Mouse (Mus musculus): ENCODE measurements around the gene Iqsec3.

The Iqsec3 gene

DNA sequence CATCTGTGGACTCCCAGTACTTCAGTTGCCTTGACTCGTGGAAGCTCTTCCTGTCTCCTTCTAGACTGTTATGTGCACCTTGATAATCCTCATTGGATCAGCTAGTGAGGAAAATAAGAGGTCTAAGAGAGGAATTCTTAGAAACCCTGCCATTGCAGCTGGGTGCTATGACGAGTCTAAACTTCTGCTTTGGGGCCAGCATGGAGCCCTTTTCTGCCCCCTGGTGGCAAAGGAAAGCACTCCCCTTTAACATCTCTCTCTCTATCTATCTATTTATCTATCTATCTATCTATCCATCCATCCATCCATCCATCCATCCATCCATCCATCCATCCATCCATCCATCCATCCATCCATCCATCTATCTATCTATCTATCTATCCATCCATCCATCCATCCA is 106.9 kb downstream of the Iqsec3 start:
- DNase-seq (ENCODE audit: low spot score in 2 of 2), result peak in 1 of 2 experiments; percentile 8

DNA sequence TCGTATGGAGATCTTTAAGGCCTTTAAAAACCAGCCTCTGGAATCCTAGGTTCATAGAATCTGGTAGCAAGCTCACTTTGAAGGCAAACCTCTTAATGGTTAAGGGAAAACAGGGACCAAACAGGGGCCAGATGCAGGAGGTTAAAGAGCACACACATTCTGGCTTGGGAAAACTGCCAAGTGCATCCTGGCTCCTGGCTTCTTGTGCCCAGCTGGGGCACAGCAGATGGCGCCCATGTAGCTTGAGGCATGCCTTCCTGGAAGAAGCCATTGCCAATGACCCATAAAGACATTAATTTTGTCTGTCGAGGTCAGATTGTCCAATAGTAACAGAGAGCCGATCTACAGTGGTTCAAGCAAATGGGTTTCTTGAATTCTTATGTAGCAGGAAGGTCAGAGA is 109.5 kb downstream of the Iqsec3 start:
- no peak for DNase-seq (ENCODE audit: low spot score in 2 of 2)

DNA sequence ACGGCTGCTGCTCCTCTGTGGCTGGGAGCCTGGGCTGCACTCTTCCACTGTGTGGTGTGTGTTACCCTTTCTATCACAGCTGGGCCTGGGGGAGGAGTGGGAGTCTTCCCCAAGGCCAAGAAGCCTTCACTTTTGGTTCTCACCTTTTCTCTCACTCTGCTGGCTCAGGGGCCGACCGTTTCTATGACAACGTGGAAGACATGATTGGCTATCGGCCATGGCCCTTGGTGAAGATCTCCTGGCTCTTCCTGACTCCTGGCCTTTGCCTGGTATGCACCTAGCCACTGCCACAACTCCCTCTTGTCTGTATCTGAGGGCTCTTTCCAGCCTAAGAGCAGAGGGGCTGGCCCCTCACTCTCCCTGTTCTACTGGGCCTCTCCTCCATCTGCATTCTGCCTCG is 110.4 kb downstream of the Iqsec3 start:
- no peak for DNase-seq (ENCODE audit: low spot score in 2 of 2)

DNA sequence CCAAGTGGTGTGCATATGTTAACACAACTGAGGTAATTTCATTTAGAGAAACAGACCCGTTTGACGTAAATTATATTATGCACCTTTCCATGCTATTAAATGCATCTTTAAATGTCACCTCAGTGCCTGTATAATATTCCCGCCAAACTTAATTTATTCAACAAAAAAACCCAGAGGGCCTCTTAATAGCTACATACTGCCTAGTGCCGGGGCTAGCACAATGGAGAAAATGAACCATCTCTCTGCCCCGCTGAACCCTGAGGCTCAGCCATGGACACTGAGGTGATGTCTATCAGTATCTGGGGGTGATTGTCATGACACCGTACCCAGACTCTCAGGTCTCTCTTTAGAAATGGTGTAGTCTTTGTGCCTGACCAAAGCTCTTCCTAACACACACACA is 116.2 kb downstream of the Iqsec3 start:
- no peak for DNase-seq (ENCODE audit: low spot score in 2 of 2)

DNA sequence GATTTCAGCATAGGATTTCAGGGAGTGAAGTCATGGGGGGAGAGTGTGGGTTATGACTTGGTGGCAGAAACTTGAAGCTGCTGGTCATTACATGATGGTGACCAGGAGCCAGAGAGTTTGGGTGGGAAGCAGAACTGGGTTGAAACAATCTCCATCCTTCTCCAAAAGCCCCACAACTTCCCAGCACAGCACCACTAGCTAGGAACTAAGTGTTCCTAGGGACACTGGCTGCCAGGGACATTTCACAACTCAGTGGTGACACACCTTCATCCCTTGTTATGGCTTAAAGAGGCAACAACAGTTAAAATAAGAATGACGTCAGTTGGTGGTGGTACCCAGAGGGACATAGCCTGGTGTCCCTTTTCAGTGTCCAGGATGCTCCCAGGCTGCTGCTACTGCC is 117.4 kb downstream of the Iqsec3 start:
- DNase-seq (ENCODE audit: low spot score in 2 of 2), result no peak

DNA sequence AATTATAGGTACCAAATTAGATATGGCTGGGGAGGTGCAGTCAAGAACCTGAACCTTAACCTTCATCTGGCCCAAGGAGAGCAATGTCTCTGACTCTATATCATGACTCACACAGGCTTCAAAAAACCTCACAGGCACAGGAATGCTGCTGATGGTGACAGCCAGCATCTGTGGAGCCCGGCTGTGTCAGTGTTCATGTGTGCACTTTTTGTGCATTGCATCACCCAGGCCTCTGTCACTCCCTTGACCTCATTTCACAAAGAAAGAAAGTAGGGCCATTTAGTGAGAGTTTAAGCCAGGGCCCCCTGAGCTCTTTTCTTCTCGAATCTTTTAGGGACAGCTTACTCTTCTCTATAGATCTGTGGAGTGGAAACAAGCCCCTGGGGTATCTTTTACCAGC is 121.2 kb downstream of the Iqsec3 start:
- no peak for DNase-seq (ENCODE audit: low spot score in 2 of 2)

DNA sequence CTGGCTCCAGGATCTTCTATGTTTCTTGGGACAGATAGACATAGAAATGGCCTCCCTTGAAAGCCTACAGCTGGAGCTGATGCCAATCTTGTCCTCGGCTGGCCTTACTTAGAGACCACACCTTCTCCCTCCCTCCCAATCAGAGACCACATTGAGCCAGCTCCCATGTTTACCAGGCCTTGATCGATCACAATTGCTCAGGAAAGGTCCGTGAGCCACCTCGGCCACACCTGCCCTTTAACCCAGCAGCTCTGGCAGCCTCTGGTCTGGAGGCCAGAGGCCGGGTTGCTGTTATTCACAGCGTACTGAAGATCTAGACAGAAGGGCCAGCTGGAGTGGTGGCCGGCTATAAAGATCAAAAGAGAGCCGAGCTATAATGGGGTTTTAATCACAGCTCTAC is 127.0 kb downstream of the Iqsec3 start:
- no peak for DNase-seq (ENCODE audit: low spot score in 2 of 2)

DNA sequence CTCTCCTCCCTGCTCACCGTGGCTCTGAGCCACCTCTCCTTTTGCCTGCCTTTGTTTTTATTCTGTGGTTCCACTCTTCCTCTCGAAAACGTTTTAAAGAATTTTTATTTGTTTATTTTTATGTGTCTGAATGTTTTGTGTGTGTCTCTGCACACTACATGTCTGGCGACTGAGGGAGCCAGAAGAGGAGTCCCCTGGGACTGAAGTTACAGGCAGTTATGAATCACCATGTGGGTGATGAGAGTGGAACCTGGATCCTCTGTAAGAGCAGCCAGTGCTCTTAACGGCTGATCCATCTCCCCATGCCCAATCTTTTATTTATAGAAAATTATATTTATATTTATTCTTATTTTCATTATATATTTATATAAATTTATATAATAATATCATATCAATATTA is 129.1 kb downstream of the Iqsec3 start:
- no peak for DNase-seq (ENCODE audit: low spot score in 2 of 2)

DNA sequence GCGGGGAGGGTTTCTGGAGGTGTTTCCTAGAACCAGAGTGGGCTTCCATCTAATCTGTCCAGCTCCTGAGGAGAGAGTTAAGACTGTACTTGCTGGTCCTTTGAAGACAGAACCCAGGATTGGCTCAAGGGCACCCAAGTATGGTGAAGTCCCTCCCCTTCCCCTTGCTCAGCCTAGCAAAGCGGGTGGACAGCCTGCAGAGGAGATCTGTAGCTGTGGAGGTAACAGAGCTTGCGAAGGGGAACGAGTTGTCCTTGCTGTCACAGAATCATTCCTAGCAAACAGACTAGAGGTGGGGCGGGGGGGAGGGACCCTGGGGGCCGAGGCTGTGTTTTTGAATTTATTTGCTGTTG is 129.7 kb downstream of the Iqsec3 start:
- DNase-seq (ENCODE audit: low spot score in 2 of 2), result no peak

DNA sequence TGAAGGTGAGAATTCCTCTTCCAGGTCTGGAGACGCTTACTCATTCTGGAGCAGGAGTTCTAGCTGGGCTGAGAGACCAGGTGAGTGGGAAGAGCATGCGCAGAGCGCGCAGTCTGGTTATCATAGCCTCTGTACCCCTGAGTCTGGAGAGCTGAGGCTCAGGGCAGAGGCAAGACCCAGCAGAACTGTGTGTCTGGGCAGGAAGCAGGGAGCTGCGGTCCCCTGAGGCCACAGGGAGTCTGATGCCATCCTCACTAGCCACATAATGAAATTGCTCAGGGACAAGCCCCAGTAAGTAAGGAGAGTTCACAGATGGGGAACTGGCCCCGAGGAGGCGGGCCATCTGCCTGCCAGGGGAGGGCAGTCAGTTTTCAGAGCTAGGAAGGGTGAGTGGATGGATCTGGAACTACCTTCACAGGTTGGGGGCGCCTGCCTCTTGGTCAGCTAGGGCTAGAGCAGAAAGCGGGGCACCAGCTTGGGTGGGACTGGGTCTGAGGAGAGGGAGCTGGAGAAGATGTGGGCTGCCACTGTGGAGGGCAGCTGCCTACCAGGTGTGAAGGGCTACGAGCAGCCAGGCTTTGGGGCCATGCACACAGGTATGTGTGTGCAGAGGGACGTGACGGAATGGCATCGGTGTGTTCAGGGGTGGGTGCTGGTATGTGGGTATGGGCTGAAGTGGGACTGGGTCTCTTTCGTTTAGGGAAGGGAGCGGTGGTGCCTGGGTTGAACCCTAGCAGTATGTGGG is 130.3 kb downstream of the Iqsec3 start, which contains the start of gene Slc6a12:
Gene Slc6a12, plus strand, starts transcription at position 51 of the 745 bp plus-strand sequence.
- DNase-seq (ENCODE audit: low spot score in 2 of 2), result peak in 1 of 2 experiments; percentile 22

DNA sequence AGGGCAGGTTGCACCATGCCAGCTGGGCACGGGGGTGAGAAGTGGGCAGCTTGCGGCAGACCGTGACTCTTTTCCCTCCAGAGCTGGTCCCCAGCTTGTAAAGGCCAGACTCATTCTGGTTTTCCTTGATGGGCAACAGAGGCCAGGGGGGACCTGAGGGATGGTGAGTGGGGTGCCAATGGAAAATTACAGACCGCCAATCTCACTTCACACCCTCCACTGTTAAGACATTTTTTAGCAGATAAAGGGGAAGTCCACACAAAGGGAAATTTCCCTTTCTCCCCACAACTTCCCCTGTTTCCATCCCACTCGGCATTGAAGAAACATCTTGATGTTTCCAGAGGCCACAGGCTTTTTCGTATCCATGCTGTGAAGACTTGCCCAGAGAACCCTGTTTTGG is 131.8 kb downstream of the Iqsec3 start:
- DNase-seq (ENCODE audit: low spot score in 2 of 2), result peak in 1 of 2 experiments; percentile 12

DNA sequence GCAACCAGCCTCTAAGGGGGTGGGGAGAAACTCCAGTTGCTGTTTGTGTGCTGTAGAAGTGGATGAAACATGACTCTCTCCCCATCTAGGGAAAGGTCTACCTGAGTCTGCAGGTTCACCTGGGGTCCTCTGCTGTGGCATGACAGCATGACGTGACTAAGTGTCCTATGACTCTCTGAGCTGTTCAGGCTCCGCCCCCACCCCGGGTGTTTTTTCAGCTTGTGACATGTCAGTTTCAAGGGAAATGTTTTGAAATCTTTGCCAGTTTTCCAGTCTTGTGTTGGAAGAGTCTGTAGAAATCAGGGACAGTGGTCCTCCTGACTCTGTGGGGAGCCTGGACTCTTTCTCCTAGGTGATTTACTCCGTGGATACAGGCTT is 135.0 kb downstream of the Iqsec3 start:
- DNase-seq (ENCODE audit: low spot score in 2 of 2), result no peak

DNA sequence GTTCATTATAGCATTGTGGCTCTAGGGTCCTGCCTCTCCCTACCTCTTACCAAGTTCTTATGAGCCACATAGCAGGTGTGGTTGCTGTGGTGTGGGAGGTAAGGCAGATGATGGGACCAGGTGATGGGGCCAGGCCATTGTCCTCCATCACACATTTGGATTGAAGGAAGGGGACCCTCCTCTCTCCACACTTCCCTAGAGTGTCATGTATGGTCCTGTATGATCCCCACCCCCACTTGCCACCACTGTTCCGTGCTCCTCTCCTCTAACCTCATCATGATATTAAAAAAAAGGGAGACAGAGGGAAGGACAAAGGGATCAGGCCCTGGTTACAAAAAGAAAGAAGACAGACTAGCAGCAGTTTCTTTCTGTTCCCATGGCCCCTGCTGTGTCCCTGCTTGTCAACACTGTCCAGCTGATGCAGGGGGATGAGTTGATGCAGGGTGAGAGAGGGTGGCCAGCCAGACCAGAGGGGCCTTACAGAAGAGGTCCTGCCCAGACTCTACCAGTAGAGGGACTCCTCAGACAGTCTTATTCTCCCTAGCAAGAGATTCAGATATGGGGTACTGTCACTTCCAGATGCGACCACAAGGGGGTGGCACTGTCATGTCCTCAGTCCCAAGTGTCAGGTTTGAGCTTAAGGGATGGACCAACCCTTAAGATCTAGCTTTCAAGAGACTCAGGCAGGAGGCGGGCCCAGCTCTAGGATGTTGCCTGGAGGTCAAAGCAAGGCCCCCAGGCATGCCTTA is 135.5 kb downstream of the Iqsec3 start:
- DNase-seq (ENCODE audit: low spot score in 2 of 2), result peak; percentile 56 to 72

DNA sequence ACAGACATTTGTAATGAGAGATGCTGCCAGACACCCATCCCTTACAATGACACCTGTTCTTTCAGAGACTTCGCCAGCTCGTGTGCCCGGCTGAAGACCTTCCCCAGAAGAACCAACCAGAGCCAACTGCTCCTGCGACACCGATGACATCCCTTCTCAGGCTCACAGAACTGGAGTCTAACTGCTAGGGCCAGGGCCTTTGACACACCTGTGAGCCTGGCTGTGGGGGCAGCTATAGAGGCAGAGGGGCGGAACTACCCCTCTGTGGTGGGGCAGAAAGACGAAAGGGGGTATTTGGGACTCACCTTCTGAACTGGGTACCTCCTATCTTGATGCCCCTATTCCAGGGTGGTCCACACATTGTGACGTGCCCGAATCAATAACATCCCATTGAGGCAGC is 136.2 kb downstream of the Iqsec3 start:
- DNase-seq (ENCODE audit: low spot score in 2 of 2), result no peak

DNA sequence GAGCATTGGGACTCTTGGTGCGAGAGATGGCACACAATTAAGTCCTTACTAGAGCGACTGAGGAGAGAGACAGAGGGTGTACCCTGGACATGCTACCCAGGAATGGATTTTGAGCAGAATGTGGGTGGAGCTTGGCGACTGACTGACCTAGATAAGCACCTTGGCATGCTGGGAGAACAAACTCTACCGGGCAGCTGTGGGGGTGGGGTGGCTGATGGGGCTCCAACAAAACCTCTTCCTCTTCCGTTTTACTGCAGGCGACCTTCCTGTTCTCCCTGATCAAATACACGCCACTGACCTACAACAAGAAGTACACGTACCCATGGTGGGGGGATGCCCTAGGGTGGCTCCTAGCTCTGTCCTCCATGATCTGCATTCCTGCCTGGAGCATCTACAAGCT is 136.9 kb downstream of the Iqsec3 start:
- peak; percentile 60 to 73 for DNase-seq (ENCODE audit: low spot score in 2 of 2)

DNA sequence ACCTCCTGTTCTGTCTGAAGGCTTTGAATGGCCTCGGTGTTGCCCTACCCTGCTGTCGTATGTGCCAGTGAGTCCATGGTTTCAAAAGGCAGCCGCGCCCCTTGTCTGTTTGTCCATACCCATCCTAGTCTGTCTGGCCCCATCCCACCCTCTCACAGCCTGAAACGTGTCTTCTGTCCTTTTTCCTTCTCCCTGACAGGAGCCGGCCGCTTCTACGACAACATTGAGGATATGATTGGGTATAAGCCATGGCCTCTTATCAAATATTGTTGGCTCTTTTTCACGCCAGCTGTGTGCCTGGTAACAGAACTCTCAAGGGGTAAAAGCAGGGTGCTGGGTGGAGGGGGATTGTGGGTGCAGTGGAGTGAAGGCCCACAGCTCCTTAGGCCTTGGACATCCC is 137.6 kb downstream of the Iqsec3 start:
- no peak for DNase-seq (ENCODE audit: low spot score in 2 of 2)

DNA sequence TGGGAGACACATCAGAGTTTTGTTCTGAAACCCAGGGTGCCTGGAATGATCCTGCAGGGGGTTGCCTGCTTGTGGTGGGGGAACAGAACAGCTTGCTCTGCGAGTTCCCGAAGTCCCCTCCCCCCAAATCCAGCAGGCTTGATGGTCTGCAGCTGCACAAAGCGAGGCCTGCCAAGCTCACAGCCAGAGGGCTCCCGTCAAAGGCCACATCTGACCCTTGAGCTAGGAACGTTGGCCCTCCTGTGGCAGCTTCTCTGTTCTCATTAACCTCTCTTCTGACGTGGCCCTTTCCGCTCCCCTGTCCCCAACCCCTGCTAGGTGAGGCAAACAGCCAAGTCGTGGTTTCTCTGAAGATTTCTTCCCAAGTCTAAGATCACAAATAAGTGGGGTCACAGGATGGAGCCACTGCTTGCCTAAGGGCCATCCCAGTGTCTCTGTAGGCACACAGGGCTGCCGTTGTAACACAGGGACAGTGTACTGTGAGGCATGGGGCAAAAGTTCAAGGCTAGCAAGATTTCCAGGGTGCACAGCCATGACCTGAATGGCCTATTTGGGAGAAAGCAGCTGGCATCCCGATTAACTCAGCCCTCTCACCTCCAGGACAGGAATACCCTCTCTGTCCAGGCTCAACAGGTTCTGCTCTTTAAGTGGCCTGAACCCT is 143.5 kb downstream of the Iqsec3 start:
- no peak for DNase-seq (ENCODE audit: low spot score in 2 of 2)

DNA sequence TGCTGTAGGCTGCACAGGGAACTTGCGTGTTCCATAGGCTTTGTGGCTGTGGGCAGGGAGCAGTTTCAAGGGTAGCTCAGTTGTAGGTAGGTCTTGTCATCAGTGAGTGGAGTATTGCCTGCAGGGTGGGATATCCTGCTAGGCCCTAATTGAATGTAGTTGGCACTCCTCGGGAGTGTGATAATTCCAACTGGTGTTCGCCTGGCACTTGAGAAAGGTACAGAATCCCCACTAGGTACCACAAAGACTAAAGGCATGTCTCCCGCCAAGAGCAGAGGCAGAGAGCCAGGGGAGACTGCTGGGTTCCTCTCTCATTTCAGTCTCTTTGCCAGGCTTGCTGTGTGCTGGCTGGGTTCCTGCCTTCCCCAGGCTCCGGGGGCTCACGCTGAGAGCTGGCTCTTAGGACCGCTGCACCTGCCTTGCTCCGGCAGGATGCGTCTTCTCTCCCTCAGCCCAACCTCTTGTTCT is 145.0 kb downstream of the Iqsec3 start:
- DNase-seq (ENCODE audit: low spot score in 2 of 2), result no peak

DNA sequence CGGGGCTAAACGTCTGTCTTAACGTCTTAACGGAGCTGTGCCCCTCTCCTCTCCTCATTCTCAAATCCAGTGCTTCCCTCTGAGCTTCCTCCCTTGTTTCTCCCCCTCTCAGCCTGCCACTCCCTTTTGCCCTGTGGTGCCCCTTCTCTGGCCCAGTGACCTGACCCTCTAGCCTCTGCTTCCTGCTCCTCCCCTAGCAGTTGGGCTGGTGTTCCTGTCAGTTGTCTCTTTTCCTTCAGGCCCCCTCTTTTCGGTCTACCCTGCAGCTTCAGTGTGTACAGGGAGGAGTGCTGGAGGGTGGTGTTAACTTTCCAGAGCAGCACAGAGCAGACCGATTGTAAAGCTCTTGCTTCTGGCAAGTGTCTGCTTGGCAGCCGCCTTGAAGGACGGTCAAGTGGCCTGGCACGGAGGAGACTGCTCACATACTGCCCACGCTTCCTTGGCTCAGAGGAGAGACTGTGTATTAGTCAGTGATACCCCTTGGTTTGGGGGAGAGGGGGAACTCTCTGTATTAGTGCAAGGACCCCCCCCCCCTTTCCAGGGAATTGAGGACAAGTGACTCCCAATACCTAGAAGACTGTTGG is 146.9 kb downstream of the Iqsec3 start:
- DNase-seq (ENCODE audit: low spot score in 2 of 2), result no peak

DNA sequence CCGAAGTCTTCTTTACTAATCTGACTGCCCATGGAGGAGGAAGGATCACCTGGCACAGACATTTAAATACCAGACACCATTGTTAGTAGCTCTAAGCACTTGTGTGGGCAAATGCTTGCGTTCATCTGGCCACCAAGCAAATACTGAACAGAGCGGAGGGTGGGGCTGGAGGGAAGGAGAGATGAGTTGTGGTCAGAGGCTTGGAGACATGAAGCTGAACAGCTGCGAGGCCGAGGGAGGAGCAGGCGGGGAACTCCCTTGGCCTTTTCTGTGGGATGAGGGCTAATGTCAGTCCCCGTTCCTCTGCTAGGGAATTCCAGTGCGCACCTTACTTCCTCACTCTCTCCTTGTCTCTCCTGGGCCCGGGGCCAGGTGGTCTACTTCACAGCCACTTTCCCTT is 147.7 kb downstream of the Iqsec3 start:
- no peak for DNase-seq (ENCODE audit: low spot score in 2 of 2)

DNA sequence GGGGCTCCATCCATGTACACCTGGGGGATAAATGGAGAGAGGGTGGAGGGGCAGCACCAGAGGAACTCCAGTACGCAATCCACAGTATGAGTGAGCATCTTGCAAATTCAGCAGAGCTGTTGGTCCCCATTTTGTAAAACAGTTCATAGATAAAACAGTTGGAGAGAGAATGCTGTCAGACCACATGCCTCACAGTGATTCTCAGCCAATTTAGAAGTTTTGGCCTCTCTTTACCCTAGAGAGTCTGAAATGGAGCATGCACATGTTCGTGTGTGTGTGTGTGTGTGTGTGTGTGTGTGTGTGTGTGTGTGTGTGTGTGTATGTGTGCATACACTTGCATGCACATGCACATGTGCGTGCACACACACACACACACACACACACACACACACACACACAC is 148.2 kb downstream of the Iqsec3 start:
- no peak for DNase-seq (ENCODE audit: low spot score in 2 of 2)

All from spleen, postnatal 36 days (tissue).